Mouse (Mus musculus) hematopoietic stem cell, adult 5-6 weeks (primary cell): ENCODE measurements at regions not wholly inside any gene's neighbourhood (a gene's known extent, or its start where the extent isn't known, plus 50 kb on each side); places are given as distances from the start of the nearest gene placed in this dataset.
A peak's percentile ranks its signal among the peaks of the same experiment; 100 is the strongest.

Experiments used
- ATAC-seq, 2 experiments: fragments of 125-278 bp in 1 of 2; replicated peaks in 1 of 2; 2 replicates each; pipeline ENCODE4 v1.8.0; 2016 to 2017; ENCODE audit warnings: inconsistent platforms in 2 of 2, mild to moderate bottlenecking in 2 of 2, moderate number of reproducible peaks in 2 of 2, low read depth in 1 of 2, moderate TSS enrichment in 1 of 2; ENCODE audit not compliant: low FRiP score in 2 of 2, poor library complexity in 2 of 2, severe bottlenecking in 2 of 2, insufficient read depth in 1 of 2, low TSS enrichment in 1 of 2

GRCm38 (mm10) chr16:5578333-5578732, 306.8 kb upstream of the Rbfox1 start:
- no peak for ATAC-seq

- ATAC-seq = no peak
These were observed 312.4 kb upstream of the Rbfox1 start for GRCm38 (mm10) chr16:5572780-5573179.

- no peak for ATAC-seq
These were observed 314.5 kb upstream of the Rbfox1 start for GRCm38 (mm10) chr16:5570619-5571018.

- ATAC-seq = no peak
These were observed 313.3 kb upstream of the Eef2kmt start for GRCm38 (mm10) chr16:5569101-5569500.

GRCm38 (mm10) chr16:5549026-5549425, 293.2 kb upstream of the Eef2kmt start:
- no peak for ATAC-seq

GRCm38 (mm10) chr16:5548602-5549001, 292.8 kb upstream of the Eef2kmt start:
- no peak for ATAC-seq

- ATAC-seq = no peak
These were observed 291.0 kb upstream of the Eef2kmt start for GRCm38 (mm10) chr16:5546808-5547207.

- ATAC-seq = no peak
These were observed 290.0 kb upstream of the Eef2kmt start for GRCm38 (mm10) chr16:5545801-5546200.

- ATAC-seq = peak; percentile 76 to 94
These were observed 288.7 kb upstream of the Eef2kmt start for GRCm38 (mm10) chr16:5544436-5544835.

GRCm38 (mm10) chr16:5538836-5539510, 283.2 kb upstream of the Eef2kmt start:
- ATAC-seq = no peak

- no peak for ATAC-seq
These were observed 281.8 kb upstream of the Eef2kmt start for GRCm38 (mm10) chr16:5537286-5538204.

GRCm38 (mm10) chr16:5536515-5536972, 280.8 kb upstream of the Eef2kmt start:
- ATAC-seq = 0 out of 4 replicates have a peak, but pooled peaks of 1 of the 2 experiments have one; percentile 7

GRCm38 (mm10) chr16:5535414-5535813, 279.6 kb upstream of the Eef2kmt start:
- ATAC-seq = no peak

GRCm38 (mm10) chr16:5534862-5535261, 279.1 kb upstream of the Eef2kmt start:
- ATAC-seq = no peak

- ATAC-seq = no peak
These were observed 278.6 kb upstream of the Eef2kmt start for GRCm38 (mm10) chr16:5534385-5534784.

GRCm38 (mm10) chr16:5532281-5532680, 276.5 kb upstream of the Eef2kmt start:
- no peak for ATAC-seq

GRCm38 (mm10) chr16:5529823-5530222, 274.0 kb upstream of the Eef2kmt start:
- ATAC-seq = no peak

GRCm38 (mm10) chr16:5527936-5528335, 272.2 kb upstream of the Eef2kmt start:
- no peak for ATAC-seq
